Mouse (Mus musculus) brown adipose tissue, adult 24 weeks (tissue): ENCODE measurements around the gene Haspin. TPM values are rescaled to one million over a fixed set of nuclear protein-coding genes. Genes with fewer than 3 reads are reported as not detected.

Source experiments
- H3K27ac ChIP-seq: fragments of 200-500 bp; replicated peaks from 2 replicates; pipeline ENCODE4 v1.5.1; 2012; ENCODE audit warnings: low read depth, mild to moderate bottlenecking, low read length
- H3K4me1 ChIP-seq: fragments of 200-500 bp; 2 replicates; pipeline ENCODE4 v1.6.1; 2012; ENCODE audit warnings: low read length, mixed read lengths; ENCODE audit not compliant: control insufficient read depth, insufficient read depth, insufficient read length
- H3K4me3 ChIP-seq: fragments of 200-500 bp; 2 replicates; pipeline ENCODE4 v1.5.1; 2012; ENCODE audit warnings: low read depth, mild to moderate bottlenecking, low read length, moderate library complexity; ENCODE audit not compliant: insufficient read depth
- polyA plus RNA-seq: library from polyadenylated mRNA; stranded (reverse); fragments of >200 nt; gene quantifications from 2 replicates; pipeline ENCODE4 v1.2.4, GENCODE M21; 2012; ENCODE audit not compliant: missing spikeins, insufficient read depth, insufficient read length

The Haspin gene
- polyA plus RNA-seq, 1 experiment = not detected

DNA sequence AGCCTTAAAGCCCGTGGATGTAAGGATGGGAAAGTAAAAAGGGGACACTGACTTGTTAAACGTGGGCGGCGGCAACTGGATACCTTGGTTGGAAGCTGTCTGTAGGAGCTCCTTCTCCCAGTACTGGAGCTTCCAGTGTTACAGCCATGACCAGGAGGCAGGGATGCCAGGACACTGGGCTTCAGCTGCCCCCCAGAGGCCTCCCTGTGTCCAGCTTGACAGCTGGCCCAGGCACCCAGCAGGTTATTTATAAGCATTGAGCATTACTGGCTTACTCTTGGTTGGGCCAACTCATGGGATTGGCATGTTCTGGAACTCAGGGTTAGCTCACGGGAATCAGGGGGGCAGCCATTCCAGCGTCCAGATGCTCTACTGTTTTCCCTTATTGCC is 22.7 kb upstream of the Haspin start:
- peak overlapping the region; percentile 65 for H3K4me3 ChIP-seq
- H3K27ac ChIP-seq = peak overlapping the region; percentile 89
- H3K4me1 ChIP-seq = no peaks in the 10 kb centered on the region

DNA sequence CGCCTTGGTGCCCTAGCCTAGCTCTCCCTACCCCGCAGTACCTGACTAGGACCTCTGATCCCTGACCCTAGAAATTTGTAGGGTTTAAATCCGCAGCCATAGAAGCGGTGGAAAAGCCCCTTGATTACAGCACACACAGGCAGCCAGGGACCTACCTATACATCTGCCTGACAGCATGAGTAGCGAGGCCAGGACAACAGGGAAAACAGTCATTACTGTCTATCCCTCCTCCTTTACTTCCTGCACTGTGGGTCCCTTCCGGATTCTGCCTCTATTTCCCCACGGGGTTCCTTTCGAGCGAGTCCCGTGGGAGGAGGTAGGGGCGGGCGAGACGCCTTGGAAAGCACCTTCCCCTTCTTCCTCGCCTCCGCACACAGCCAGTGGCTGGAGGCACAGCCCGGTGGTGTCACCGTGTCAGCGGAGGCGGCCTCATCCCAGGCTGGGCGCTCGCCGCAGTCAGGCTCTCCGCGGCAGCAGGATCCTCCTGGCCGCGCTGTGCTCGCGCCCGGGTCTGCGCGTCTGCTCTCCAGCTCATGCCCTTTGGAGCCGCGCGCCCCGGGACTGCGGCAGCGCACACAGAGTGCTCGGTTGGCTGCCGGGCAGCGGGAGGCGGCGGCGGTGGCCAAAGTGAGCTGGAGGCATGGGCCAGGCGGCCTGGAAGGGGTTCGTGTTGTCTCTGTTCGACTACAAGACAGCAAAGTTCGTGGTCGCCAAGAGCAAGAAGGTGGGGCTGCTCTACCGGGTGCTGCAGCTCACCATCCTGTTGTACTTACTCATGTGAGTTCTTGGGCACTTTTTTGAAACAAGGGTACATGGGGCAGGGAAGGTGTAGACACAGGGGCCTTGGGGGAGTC is 22.1 kb upstream of the Haspin start, which contains the start of gene P2rx5:
Gene P2rx5, plus strand, starts transcription at position 465 of the 854 bp plus-strand sequence.
- Histone ChIP-seq H3K27ac (peak within 1 kb of the TSS; percentile 89), H3K4me1 (no peaks in the 10 kb centered on the region), H3K4me3 (peak within 1 kb of the TSS; percentile 65)

GRCm38 (mm10) chr11:73155071-73155470 is 17.0 kb upstream of the Haspin start:
- Histone ChIP-seq H3K4me1 (peaks cover 3% of the 10 kb centered on the region; the same call in 1 of the 2 replicates), H3K27ac (no peak overlapping the region), H3K4me3 (no peak overlapping the region)

DNA sequence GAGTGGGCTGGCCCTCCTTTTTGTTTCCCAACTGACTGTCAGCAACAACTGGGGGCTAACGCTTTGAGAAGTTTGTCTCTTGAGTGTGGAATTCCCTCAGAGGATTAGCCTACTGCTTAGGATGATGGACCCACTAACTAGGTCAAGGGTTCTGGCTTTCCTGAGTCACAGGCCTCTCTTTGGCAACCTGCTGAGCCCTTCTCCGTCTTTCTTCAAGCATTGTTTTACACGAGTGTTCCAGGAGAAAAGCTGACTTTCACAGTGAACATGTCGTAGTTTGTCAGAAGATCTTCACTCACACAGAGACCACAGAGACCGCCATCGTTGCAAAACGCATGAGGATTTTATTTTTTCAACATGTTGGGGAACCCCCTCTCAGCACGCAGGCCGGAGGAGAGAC is 10.1 kb upstream of the Haspin start:
- peaks cover 6% of the 10 kb centered on the region for H3K4me1 ChIP-seq
- no peak overlapping the region for H3K4me3 ChIP-seq
- H3K27ac ChIP-seq = peak overlapping the region; percentile 82

GRCm38 (mm10) chr11:73146975-73147365 is 8.9 kb upstream of the Haspin start:
- Histone ChIP-seq H3K4me3 (no peak overlapping the region), H3K4me1 (peaks cover 3% of the 10 kb centered on the region), H3K27ac (peak overlapping the region; percentile 60)

- peaks cover 3% of the 10 kb centered on the region for H3K4me1 ChIP-seq
- H3K27ac ChIP-seq = peak overlapping the region; percentile 44
- no peak overlapping the region for H3K4me3 ChIP-seq
Measured at GRCm38 (mm10) chr11:73146026-73146974, 8.2 kb upstream of the Haspin start.

- Histone ChIP-seq H3K27ac (peak overlapping the region; percentile 69), H3K4me1 (peaks cover 3% of the 10 kb centered on the region), H3K4me3 (no peak overlapping the region)
Measured at GRCm38 (mm10) chr11:73144261-73144681, 6.2 kb upstream of the Haspin start.

- Histone ChIP-seq H3K4me1 (no peaks in the 10 kb centered on the region), H3K27ac (no peak overlapping the region), H3K4me3 (peak overlapping the region; percentile 80)
Measured at GRCm38 (mm10) chr11:73137116-73137515, 978 bp downstream of the Haspin start.

GRCm38 (mm10) chr11:73136587-73136986 is 1.5 kb downstream of the Haspin start:
- H3K27ac ChIP-seq = no peak overlapping the region
- H3K4me1 ChIP-seq = no peaks in the 10 kb centered on the region
- peak overlapping the region; percentile 80 for H3K4me3 ChIP-seq

DNA sequence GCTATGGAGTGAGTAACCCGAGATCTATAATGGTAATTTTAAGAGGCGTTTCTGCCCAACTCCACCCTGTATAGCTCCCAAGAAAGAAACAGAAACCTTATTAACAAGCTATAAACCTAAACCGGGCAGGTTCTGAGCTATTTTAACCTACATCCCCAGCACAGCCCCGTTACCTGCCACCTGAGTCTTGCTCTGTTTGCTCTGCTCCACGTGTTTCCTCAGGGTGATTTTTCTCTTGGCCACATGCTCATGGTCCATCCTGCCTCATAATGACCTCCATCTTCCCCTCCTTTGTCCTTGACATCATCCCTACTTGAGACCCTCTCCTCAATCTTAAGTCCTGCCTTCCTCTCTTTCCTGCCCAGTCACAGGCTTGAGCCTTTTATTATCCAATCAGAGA is 3.9 kb downstream of the Haspin start:
- Histone ChIP-seq H3K27ac (no peak overlapping the region), H3K4me3 (no peak overlapping the region), H3K4me1 (no peaks in the 10 kb centered on the region)

- Histone ChIP-seq H3K4me3 (no peak overlapping the region), H3K27ac (no peak overlapping the region), H3K4me1 (no peaks in the 10 kb centered on the region)
Measured at GRCm38 (mm10) chr11:73132999-73133398, 5.1 kb downstream of the Haspin start.

- no peaks in the 10 kb centered on the region for H3K4me1 ChIP-seq
- H3K27ac ChIP-seq = no peak overlapping the region
- H3K4me3 ChIP-seq = no peak overlapping the region
Measured at GRCm38 (mm10) chr11:73131020-73131419, 7.1 kb downstream of the Haspin start.

- Histone ChIP-seq H3K4me1 (no peaks in the 10 kb centered on the region), H3K4me3 (no peak overlapping the region), H3K27ac (no peak overlapping the region)
Measured at GRCm38 (mm10) chr11:73126495-73126894, 11.6 kb downstream of the Haspin start.

- no peak overlapping the region for H3K4me3 ChIP-seq
- no peaks in the 10 kb centered on the region for H3K4me1 ChIP-seq
- H3K27ac ChIP-seq = no peak overlapping the region
Measured at GRCm38 (mm10) chr11:73111414-73111813, 26.7 kb downstream of the Haspin start.

DNA sequence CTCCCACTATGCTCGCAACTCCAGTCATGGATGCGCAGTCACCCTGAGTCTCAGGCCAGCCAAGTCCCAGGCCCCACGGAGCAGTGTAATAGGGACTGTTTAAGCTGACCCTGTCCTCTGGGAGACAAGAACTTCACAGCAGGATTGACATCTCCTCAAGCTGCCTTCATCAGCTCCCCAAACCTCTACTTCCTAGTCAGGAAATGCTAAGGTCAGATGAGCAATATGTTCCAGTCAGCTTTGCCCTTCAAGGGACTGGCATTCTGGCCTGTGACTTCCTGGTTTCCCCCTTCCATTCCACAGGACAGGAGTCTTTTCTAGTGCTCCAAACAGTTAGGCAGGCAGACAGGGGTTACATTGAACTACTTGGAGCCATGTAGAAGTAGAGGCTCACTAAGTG is 28.2 kb downstream of the Haspin start:
- no peak overlapping the region for H3K27ac ChIP-seq
- H3K4me1 ChIP-seq = no peaks in the 10 kb centered on the region
- H3K4me3 ChIP-seq = no peak overlapping the region
